Mouse (Mus musculus): ENCODE measurements around the gene Zp1. TPM values are rescaled to one million over a fixed set of nuclear protein-coding genes. Genes with fewer than 3 reads are reported as not detected.

The Zp1 gene
- total RNA-seq, 2 experiments from 2014 or later: not detected

- peak; percentile 88 for ATAC-seq (replicated peaks; ENCODE audit: low FRiP score, low TSS enrichment, poor library complexity, severe bottlenecking)
Observed at GRCm38 (mm10) chr19:10881426-10882154, 38.8 kb downstream of the Zp1 start, which contains the start of gene Tmem109. Gene Tmem109 (minus strand): TSS chr19:10882001.

GRCm38 (mm10) chr19:10880975-10881425 lies 39.4 kb downstream of the Zp1 start:
- ATAC-seq (replicated peaks; ENCODE audit: low FRiP score, low TSS enrichment, poor library complexity, severe bottlenecking): no peak; the same call in 1 of the 2 replicates

GRCm38 (mm10) chr19:10880085-10880974 lies 40.1 kb downstream of the Zp1 start:
- ATAC-seq (replicated peaks; ENCODE audit: low FRiP score, low TSS enrichment, poor library complexity, severe bottlenecking): peak; percentile 32; the same call in 1 of the 2 replicates

DNA sequence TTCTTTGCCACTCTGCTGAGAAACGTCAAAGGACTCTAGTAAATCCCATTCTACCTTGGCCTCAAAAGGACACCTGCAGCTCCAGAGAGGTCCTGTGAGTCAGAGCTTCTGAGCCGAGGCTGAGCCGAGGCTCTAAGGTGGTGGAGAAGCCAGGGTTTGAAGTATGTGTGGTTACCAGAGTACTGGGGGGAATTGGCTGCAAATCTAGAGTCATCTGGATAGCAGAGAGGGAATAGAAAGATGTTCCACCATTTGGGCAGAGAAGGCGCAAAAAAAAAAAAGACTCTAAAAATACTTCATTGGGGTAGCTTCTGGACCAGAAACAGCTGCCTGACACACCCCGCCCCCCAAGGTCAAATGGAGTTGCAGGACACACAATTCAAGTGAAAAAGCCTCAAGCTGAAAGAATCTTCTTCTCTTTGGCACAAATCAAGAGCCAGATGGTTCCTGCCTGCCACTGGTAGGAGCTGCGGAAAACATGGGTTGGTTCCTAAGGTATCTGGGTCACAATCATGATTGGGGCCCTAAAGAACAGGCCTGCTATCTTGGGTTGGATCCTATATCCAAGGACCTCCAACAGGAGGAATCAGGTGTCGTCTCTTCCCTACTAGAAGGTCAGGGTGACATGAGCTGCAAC lies 42.1 kb downstream of the Zp1 start:
- no peak for ATAC-seq (replicated peaks; ENCODE audit: low FRiP score, low TSS enrichment, poor library complexity, severe bottlenecking)

DNA sequence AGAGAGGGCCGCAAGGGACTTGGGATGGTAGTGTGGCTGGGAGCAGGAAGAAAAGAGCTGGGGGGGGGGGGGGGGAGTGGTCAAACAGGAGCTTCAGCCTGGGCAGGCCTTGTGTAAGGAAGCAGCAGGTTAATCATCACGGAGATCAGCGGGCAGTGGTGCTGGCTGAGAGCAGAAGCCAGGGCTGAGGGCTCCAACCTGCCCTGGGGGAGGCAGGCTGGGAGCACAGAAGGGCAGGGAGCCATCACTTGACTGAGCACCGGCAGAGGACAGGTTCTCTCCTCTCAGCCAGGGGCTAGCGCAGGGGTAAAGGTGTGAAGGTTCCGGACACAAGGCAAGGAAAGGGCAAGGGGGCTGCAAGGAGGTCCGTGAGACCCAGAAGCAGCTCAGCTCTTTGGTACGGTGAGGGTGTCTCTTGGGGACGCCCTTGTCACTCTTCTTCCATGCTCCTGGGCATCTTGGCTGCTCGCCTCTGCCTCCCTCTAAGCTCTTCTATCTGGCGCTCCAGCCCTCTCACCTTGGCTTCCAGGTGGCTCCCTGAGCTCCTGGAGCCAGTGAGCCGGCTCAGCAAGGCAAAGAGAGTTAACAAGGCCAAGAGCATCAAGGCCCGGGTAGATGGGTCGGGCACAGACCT lies 49.0 kb downstream of the Zp1 start:
- no peak for ATAC-seq (replicated peaks; ENCODE audit: low FRiP score, low TSS enrichment, poor library complexity, severe bottlenecking)

DNA sequence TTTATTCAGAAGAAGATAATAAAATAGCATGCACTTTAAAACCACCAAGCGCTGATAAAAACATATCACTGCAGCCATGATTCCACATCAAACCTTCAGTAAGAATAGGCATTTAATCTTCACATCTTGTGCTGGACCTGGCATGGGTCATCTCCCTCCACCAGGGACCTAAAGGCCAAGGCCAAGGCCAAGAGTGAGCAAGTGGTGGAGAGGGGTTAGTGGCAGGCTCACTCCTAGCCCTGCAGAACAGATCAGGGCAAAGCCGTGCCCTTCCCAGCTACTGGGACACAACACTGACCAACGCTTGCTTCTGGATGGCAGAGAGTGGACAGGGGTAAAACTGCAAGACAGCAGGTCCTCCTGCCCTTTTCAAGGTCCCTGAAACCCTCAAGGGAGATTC lies 49.8 kb downstream of the Zp1 start:
- no peak for ATAC-seq (replicated peaks; ENCODE audit: low FRiP score, low TSS enrichment, poor library complexity, severe bottlenecking)

DNA sequence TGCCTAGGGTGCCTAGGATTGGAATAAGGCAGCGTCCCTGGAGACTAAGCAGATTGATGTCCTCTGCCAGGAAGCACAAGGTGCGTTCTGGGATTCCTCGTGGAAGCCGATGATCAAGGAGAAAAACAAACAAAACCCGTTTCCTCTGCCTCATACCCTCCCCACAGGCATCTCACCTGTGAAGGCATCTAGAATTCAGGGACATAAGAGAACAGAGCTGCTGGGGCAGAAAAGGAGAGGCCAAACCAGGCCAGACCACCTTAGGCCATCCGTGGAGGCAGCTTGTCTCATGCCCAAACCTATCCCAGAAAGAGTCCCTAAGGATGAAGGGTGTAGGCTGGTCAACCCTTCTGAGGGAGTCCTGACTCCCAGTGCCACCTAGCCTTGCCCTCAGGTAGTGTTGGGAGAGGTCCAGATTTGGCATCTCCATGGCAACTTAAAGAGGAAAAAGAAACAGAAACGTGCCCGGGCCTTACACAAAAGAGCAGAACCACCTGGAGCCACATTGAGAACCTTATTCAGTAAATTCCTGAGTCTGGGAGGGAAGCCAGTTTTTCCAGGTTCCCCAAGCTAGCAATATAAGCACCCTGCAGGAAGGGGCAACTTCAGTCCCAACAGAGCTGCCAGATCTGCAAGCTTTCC lies 50.4 kb downstream of the Zp1 start, which contains the start of gene Tmem132a:
Gene Tmem132a, minus strand, starts transcription at position 55 of the 642 bp plus-strand sequence.
- no peak for ATAC-seq (replicated peaks; ENCODE audit: low FRiP score, low TSS enrichment, poor library complexity, severe bottlenecking)

GRCm38 (mm10) chr19:10869241-10869885 lies 51.1 kb downstream of the Zp1 start:
- ATAC-seq (replicated peaks; ENCODE audit: low FRiP score, low TSS enrichment, poor library complexity, severe bottlenecking): peak; percentile 51

- ATAC-seq (replicated peaks; ENCODE audit: low FRiP score, low TSS enrichment, poor library complexity, severe bottlenecking): no peak
Observed at GRCm38 (mm10) chr19:10868623-10869141, 51.8 kb downstream of the Zp1 start.

DNA sequence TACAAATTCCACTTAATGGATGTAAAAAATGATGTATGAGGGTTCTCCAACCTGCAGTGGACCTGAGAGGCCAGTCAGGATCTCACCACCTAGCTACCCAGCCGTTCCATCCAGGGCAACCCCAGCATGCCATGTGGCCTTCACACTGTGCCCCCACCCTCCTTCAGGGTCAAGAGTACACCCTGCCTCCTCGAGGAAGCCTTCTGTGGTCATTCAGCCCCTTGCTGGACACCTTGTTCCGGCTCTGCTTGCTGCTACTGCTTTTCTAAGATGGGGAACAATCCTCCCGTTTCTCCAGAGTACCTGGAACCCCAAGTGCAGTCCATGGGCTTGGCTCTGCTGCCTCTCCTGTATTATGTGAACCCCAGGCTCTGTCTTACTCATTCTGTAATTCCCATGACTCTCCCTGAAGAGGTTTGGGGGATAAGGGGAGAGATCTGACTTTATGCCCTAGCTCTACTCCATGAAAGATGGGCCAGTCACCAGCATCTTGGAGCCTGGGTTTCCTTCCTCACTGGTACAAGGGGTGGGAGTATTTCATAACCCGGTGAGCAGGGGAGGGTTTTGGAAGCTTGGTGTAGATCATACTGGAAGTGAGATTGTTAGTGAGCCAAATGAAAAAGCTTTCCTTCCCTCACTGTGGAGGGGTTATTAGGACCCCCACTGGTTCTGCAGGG lies 52.3 kb downstream of the Zp1 start:
- ATAC-seq (replicated peaks; ENCODE audit: low FRiP score, low TSS enrichment, poor library complexity, severe bottlenecking): no peak

DNA sequence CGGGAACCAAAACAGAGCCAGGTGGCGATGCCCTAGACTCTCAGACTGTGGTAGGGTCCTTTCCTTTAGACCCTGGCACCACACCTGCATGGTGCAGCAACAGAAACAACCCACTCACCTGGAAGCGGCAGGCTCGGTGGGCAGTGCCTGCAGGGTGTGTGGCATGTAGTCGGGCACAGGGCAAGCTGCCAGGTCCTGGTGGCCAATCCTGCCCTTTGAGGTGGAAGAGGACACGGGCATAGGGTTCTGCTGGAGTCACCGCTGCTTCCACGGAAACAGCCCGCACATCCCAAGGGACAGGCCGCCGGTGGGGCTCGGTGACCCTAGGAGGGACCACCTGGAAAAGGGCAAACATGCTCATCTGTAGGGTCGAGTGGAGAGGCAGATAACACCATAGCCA lies 54.1 kb downstream of the Zp1 start:
- ATAC-seq (replicated peaks; ENCODE audit: low FRiP score, low TSS enrichment, poor library complexity, severe bottlenecking): no peak

Other genes starting within 250 kb of the Zp1 start
- not detected in 2 replicates for gene Pga5, start 242.6 kb downstream of the Zp1 start, total RNA-seq (2014; fragmentation: Nextera tagmentation)
- gene Pga5, start 242.6 kb downstream of the Zp1 start, total RNA-seq (2017): not detected in 2 replicates
- 18.3 and 20.2 TPM in 2 replicates for gene Vps37c, start 231.9 kb downstream of the Zp1 start, total RNA-seq (2014; fragmentation: Nextera tagmentation)
- 6.9 and 7.8 TPM in 2 replicates for gene Vps37c, start 231.9 kb downstream of the Zp1 start, total RNA-seq (2017)
- gene Cd5, start 181.6 kb downstream of the Zp1 start, total RNA-seq (2014; fragmentation: Nextera tagmentation): 3.2 and 3.7 TPM in 2 replicates
- gene Cd5, start 181.6 kb downstream of the Zp1 start, total RNA-seq (2017): not detected in 2 replicates
- 2.4 and 3.2 TPM in 2 replicates for gene Cd6, start 90.6 kb downstream of the Zp1 start, total RNA-seq (2014; fragmentation: Nextera tagmentation)
- not detected in 2 replicates for gene Cd6, start 90.6 kb downstream of the Zp1 start, total RNA-seq (2017)
- 0.50 and 0.99 TPM in 2 replicates for gene Slc15a3, start 80.9 kb downstream of the Zp1 start, total RNA-seq (2014; fragmentation: Nextera tagmentation)
- 0.56 TPM in 1 of 2 replicates, not detected in the other for gene Slc15a3, start 80.9 kb downstream of the Zp1 start, total RNA-seq (2017)
- gene Tmem132a, start 50.7 kb downstream of the Zp1 start, total RNA-seq (2014; fragmentation: Nextera tagmentation): 0.10 and 2.4 TPM in 2 replicates
- 0.23 and 0.56 TPM in 2 replicates for gene Tmem132a, start 50.7 kb downstream of the Zp1 start, total RNA-seq (2017)
- 23.4 and 41.0 TPM in 2 replicates for gene Tmem109, start 38.6 kb downstream of the Zp1 start, total RNA-seq (2014; fragmentation: Nextera tagmentation)
- 11.1 and 21.7 TPM in 2 replicates for gene Tmem109, start 38.6 kb downstream of the Zp1 start, total RNA-seq (2017)
- 148 and 173 TPM in 2 replicates for gene Prpf19, start 25.4 kb downstream of the Zp1 start, total RNA-seq (2014; fragmentation: Nextera tagmentation)
- gene Prpf19, start 25.4 kb downstream of the Zp1 start, total RNA-seq (2017): 145 and 393 TPM in 2 replicates
- gene Ptgdr2, start 16.5 kb upstream of the Zp1 start, total RNA-seq (2014; fragmentation: Nextera tagmentation): not detected in 2 replicates
- not detected in 2 replicates for gene Ptgdr2, start 16.5 kb upstream of the Zp1 start, total RNA-seq (2017)
- gene Ccdc86, start 28.6 kb upstream of the Zp1 start, total RNA-seq (2014; fragmentation: Nextera tagmentation): 24.8 and 30.6 TPM in 2 replicates
- 21.0 and 26.2 TPM in 2 replicates for gene Ccdc86, start 28.6 kb upstream of the Zp1 start, total RNA-seq (2017)
- gene Ms4a10, start 54.0 kb upstream of the Zp1 start, total RNA-seq (2014; fragmentation: Nextera tagmentation): not detected in 2 replicates
- gene Ms4a10, start 54.0 kb upstream of the Zp1 start, total RNA-seq (2017): not detected in 2 replicates
- gene Ms4a15, start 72.6 kb upstream of the Zp1 start, total RNA-seq (2014; fragmentation: Nextera tagmentation): not detected in 2 replicates
- not detected in 2 replicates for gene Ms4a15, start 72.6 kb upstream of the Zp1 start, total RNA-seq (2017)
- gene Ms4a18, start 97.4 kb upstream of the Zp1 start, total RNA-seq (2014; fragmentation: Nextera tagmentation): not detected in 2 replicates
- gene Ms4a18, start 97.4 kb upstream of the Zp1 start, total RNA-seq (2017): not detected in 2 replicates
- not detected in 2 replicates for gene Ms4a8a, start 160.5 kb upstream of the Zp1 start, total RNA-seq (2014; fragmentation: Nextera tagmentation)
- gene Ms4a8a, start 160.5 kb upstream of the Zp1 start, total RNA-seq (2017): not detected in 2 replicates
- gene 1700017D01Rik, start 210.2 kb upstream of the Zp1 start, total RNA-seq (2014; fragmentation: Nextera tagmentation): not detected in 2 replicates
- gene 1700017D01Rik, start 210.2 kb upstream of the Zp1 start, total RNA-seq (2017): not detected in 2 replicates
- not detected in 2 replicates for gene 1700025F22Rik, start 244.7 kb upstream of the Zp1 start, total RNA-seq (2014; fragmentation: Nextera tagmentation)
- not detected in 2 replicates for gene 1700025F22Rik, start 244.7 kb upstream of the Zp1 start, total RNA-seq (2017)

Measured in megakaryocyte-erythroid progenitor cell, adult 5-6 weeks (primary cell).